Mouse (Mus musculus): Measurements from ENCODE around the gene Ptrh2.

DNA sequence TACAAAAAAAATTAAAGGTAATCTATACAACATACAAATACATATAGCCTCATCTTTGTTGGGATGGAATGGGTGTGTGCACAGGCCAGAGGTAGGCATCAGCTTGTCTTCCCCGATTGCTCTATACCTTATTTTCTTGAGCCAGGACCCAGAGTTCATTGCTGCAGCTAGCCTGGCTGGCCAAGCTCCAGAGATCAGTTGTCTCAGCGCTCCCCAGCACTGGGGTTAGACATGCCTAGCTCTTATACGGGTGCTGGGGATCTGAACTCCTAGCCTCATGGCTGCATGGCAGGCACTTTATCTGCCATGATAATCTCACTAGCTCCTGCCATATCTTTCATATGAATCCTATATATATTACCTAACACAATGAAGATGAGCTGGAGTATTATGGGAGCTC lies 15.6 kb upstream of the Ptrh2 start:
- TF ChIP-seq ZNF384 (IDR thresholded peaks at IDR 0.05; ENCODE audit: low read depth, low read length) = no peak
- no peak for TF ChIP-seq MAFK (IDR thresholded peaks at IDR 0.05; ENCODE audit: insufficient read depth, low read depth, low read length)

Measured in ES-E14 (cell line).